Mouse (Mus musculus): ENCODE results near the gene Tm9sf4. TPM values are rescaled to one million over a fixed set of nuclear protein-coding genes. Genes with fewer than 3 reads are reported as not detected.
A peak's percentile ranks its signal among the peaks of the same experiment; 100 is the strongest.

Gene Tm9sf4
- polyA plus RNA-seq, 1 experiment from 2014 or later, result 88.1 TPM

GRCm38 (mm10) chr2:153221620-153222019 is 60.5 kb downstream of the Tm9sf4 start:
- WGBS, result 93% methylated on average over 4 of the region's 4 CpGs
- no peak for ATAC-seq (ENCODE audit: insufficient number of reproducible peaks, insufficient read depth, low FRiP score, low TSS enrichment)
- no peaks in the 10 kb centered on the region for H3K27me3 ChIP-seq
- no peaks in the 10 kb centered on the region for H3K36me3 ChIP-seq
- no peak overlapping the region for H3K4me2 ChIP-seq (replicated peaks)
- peaks cover 12% of the 10 kb centered on the region for H3K4me1 ChIP-seq
- no peak overlapping the region for H3K4me3 ChIP-seq
- H3K9ac ChIP-seq, result no peak overlapping the region
- no peak overlapping the region for H3K27ac ChIP-seq
- H3K9me3 ChIP-seq, result no peaks in the 10 kb centered on the region

GRCm38 (mm10) chr2:153222130-153222529 is 61.0 kb downstream of the Tm9sf4 start:
- Histone ChIP-seq H3K4me2 (replicated peaks) (no peak overlapping the region), H3K36me3 (no peaks in the 10 kb centered on the region), H3K9me3 (no peaks in the 10 kb centered on the region), H3K9ac (no peak overlapping the region), H3K4me3 (no peak overlapping the region), H3K27ac (no peak overlapping the region), H3K4me1 (peaks cover 13% of the 10 kb centered on the region), H3K27me3 (no peaks in the 10 kb centered on the region)
- no peak for ATAC-seq (ENCODE audit: insufficient number of reproducible peaks, insufficient read depth, low FRiP score, low TSS enrichment)

GRCm38 (mm10) chr2:153222566-153222965 is 61.5 kb downstream of the Tm9sf4 start:
- Histone ChIP-seq H3K9me3 (no peaks in the 10 kb centered on the region), H3K4me1 (peaks cover 13% of the 10 kb centered on the region), H3K36me3 (0 out of 2 replicates have a peak, but pooled peaks cover 2% of the 10 kb centered on the region), H3K4me3 (no peak overlapping the region), H3K27ac (no peak overlapping the region), H3K9ac (no peak overlapping the region), H3K27me3 (no peaks in the 10 kb centered on the region), H3K4me2 (replicated peaks) (no peak overlapping the region)
- 93% methylated on average over 2 of the region's 2 CpGs for WGBS
- ATAC-seq (ENCODE audit: insufficient number of reproducible peaks, insufficient read depth, low FRiP score, low TSS enrichment), result no peak

- H3K36me3 ChIP-seq, result peaks cover 23% of the 10 kb centered on the region
These were observed 64.0 kb downstream of the Tm9sf4 start, which contains the start of gene Tspyl3 for GRCm38 (mm10) chr2:153224946-153225594. Gene Tspyl3, minus strand, starts transcription at chr2:153225441.

GRCm38 (mm10) chr2:153225595-153225953 is 64.5 kb downstream of the Tm9sf4 start:
- no peak for ATAC-seq (ENCODE audit: insufficient number of reproducible peaks, insufficient read depth, low FRiP score, low TSS enrichment)
- no peak overlapping the region for H3K27ac ChIP-seq
- 9% methylated on average over 3 of the region's 3 CpGs for WGBS
- H3K9ac ChIP-seq, result peak overlapping the region; percentile 82; the same call in 1 of the 2 replicates
- peaks cover 13% of the 10 kb centered on the region for H3K4me1 ChIP-seq
- no peaks in the 10 kb centered on the region for H3K9me3 ChIP-seq
- peak overlapping the region; percentile 80 for H3K4me2 ChIP-seq (replicated peaks)
- peak overlapping the region; percentile 61 for H3K4me3 ChIP-seq
- H3K36me3 ChIP-seq, result peaks cover 28% of the 10 kb centered on the region
- no peaks in the 10 kb centered on the region for H3K27me3 ChIP-seq

More at GRCm38 (mm10) chr2:153224946-153225594, 64.0 kb downstream of the Tm9sf4 start, which contains the start of gene Tspyl3:
- Histone ChIP-seq H3K4me3 (peak within 1 kb of the TSS; percentile 61), H3K27ac (peak within 1 kb of the TSS; percentile 84), H3K27me3 (no peaks in the 10 kb centered on the region), H3K4me1 (peaks cover 13% of the 10 kb centered on the region), H3K9ac (peak within 1 kb of the TSS; percentile 82), H3K9me3 (no peaks in the 10 kb centered on the region), H3K4me2 (replicated peaks) (peak within 1 kb of the TSS; percentile 80)
- 3% methylated on average over 31 of the region's 31 CpGs for WGBS
- ATAC-seq (ENCODE audit: insufficient number of reproducible peaks, insufficient read depth, low FRiP score, low TSS enrichment), result no peak

- ATAC-seq (ENCODE audit: insufficient number of reproducible peaks, insufficient read depth, low FRiP score, low TSS enrichment), result no peak
- Histone ChIP-seq H3K4me3 (no peak overlapping the region), H3K36me3 (peaks cover 48% of the 10 kb centered on the region), H3K4me2 (replicated peaks) (no peak overlapping the region), H3K9me3 (no peaks in the 10 kb centered on the region), H3K27me3 (no peaks in the 10 kb centered on the region), H3K27ac (no peak overlapping the region), H3K4me1 (peaks cover 13% of the 10 kb centered on the region), H3K9ac (no peak overlapping the region)
- 89% methylated on average over 4 of the region's 4 CpGs for WGBS
These were observed 66.9 kb downstream of the Tm9sf4 start for GRCm38 (mm10) chr2:153227959-153228358.

GRCm38 (mm10) chr2:153228523-153228922 is 67.4 kb downstream of the Tm9sf4 start:
- Histone ChIP-seq H3K4me3 (no peak overlapping the region), H3K36me3 (peaks cover 50% of the 10 kb centered on the region), H3K27me3 (no peaks in the 10 kb centered on the region), H3K4me1 (peaks cover 13% of the 10 kb centered on the region), H3K4me2 (replicated peaks) (no peak overlapping the region), H3K9me3 (no peaks in the 10 kb centered on the region), H3K9ac (no peak overlapping the region), H3K27ac (no peak overlapping the region)
- ATAC-seq (ENCODE audit: insufficient number of reproducible peaks, insufficient read depth, low FRiP score, low TSS enrichment), result no peak
- WGBS, result 83% methylated on average over 5 of the region's 5 CpGs

- whole genome bisulfite sequencing, result 78% methylated on average over 4 of the region's 4 CpGs
- H3K4me3 ChIP-seq, result no peak overlapping the region
- H3K36me3 ChIP-seq, result peaks cover 35% of the 10 kb centered on the region
- H3K27me3 ChIP-seq, result no peaks in the 10 kb centered on the region
- H3K9me3 ChIP-seq, result no peaks in the 10 kb centered on the region
- no peak overlapping the region for H3K9ac ChIP-seq
- H3K4me1 ChIP-seq, result peaks cover 21% of the 10 kb centered on the region
- no peak overlapping the region for H3K27ac ChIP-seq
- H3K4me2 ChIP-seq (replicated peaks), result no peak overlapping the region
- no peak for ATAC-seq (ENCODE audit: insufficient number of reproducible peaks, insufficient read depth, low FRiP score, low TSS enrichment)
These were observed 76.1 kb downstream of the Tm9sf4 start for GRCm38 (mm10) chr2:153237193-153237592.

GRCm38 (mm10) chr2:153237891-153238290 is 76.8 kb downstream of the Tm9sf4 start:
- no peaks in the 10 kb centered on the region for H3K9me3 ChIP-seq
- peaks cover 31% of the 10 kb centered on the region for H3K36me3 ChIP-seq
- no peaks in the 10 kb centered on the region for H3K27me3 ChIP-seq
- no peak for ATAC-seq (ENCODE audit: insufficient number of reproducible peaks, insufficient read depth, low FRiP score, low TSS enrichment)
- H3K4me2 ChIP-seq (replicated peaks), result no peak overlapping the region
- WGBS, result 69% methylated on average over 4 of the region's 4 CpGs
- H3K4me1 ChIP-seq, result peaks cover 26% of the 10 kb centered on the region
- no peak overlapping the region for H3K27ac ChIP-seq
- H3K4me3 ChIP-seq, result no peak overlapping the region
- H3K9ac ChIP-seq, result no peak overlapping the region

GRCm38 (mm10) chr2:153238406-153238805 is 77.3 kb downstream of the Tm9sf4 start:
- no peak overlapping the region for H3K4me3 ChIP-seq
- H3K36me3 ChIP-seq, result peaks cover 30% of the 10 kb centered on the region
- ATAC-seq (ENCODE audit: insufficient number of reproducible peaks, insufficient read depth, low FRiP score, low TSS enrichment), result no peak
- H3K4me2 ChIP-seq (replicated peaks), result no peak overlapping the region
- H3K27ac ChIP-seq, result no peak overlapping the region
- WGBS, result 74% methylated on average over 2 of the region's 2 CpGs
- peaks cover 26% of the 10 kb centered on the region for H3K4me1 ChIP-seq
- H3K9me3 ChIP-seq, result no peaks in the 10 kb centered on the region
- H3K27me3 ChIP-seq, result no peaks in the 10 kb centered on the region
- no peak overlapping the region for H3K9ac ChIP-seq

GRCm38 (mm10) chr2:153239021-153239859 is 78.1 kb downstream of the Tm9sf4 start:
- peak overlapping the region; percentile 92 for H3K4me3 ChIP-seq
- no peaks in the 10 kb centered on the region for H3K27me3 ChIP-seq
- H3K4me1 ChIP-seq, result peaks cover 26% of the 10 kb centered on the region
- peak overlapping the region; percentile 98 for H3K4me2 ChIP-seq (replicated peaks)
- H3K27ac ChIP-seq, result peak overlapping the region; percentile 93
- peak overlapping the region; percentile 98 for H3K9ac ChIP-seq
- no peaks in the 10 kb centered on the region for H3K9me3 ChIP-seq
- WGBS, result 67% methylated on average over 7 of the region's 7 CpGs
- no peak for ATAC-seq (ENCODE audit: insufficient number of reproducible peaks, insufficient read depth, low FRiP score, low TSS enrichment)
- H3K36me3 ChIP-seq, result peaks cover 23% of the 10 kb centered on the region
